9 mouse cellular contexts compared by ENCODE assay signal in genomic region chr11:105123986-105124385, GRCm38 (mm10). TPM values are rescaled to one million over a fixed set of nuclear protein-coding genes. Genes with fewer than 3 reads are reported as not detected.
DNase-seq lines count a peak whose midpoint lies in the region; ATAC-seq lines count a peak whose summit lies in the region.
"Had no signal": no experiment of that assay in that cellular context is flagged by ENCODE, and none has a peak within 500 bp of the region (broad histone marks: within the 10 kb centered on the region; RNA-seq: fewer than 3 reads in every experiment).

No protein-coding gene starts in this region.

- intact Hi-C loops in left cerebral cortex, postnatal 4 days (cut with DNase I) = loop anchor here (5.0 kb wide), 2 partner anchors 352 to 532 kb away; no protein-coding TSS in a partner anchor
- intact Hi-C loops in left cerebral cortex, postnatal 36 days (cut with DNase I) = loop anchor here (5.0 kb wide), 2 partner anchors 357 to 532 kb away; no protein-coding TSS in a partner anchor

- WGBS in embryonic facial prominence, embryonic 14.5 days = 3% methylated on average over 9 of the region's 9 CpGs
- WGBS in lung, embryonic 16.5 days = 3% methylated on average over 9 of the region's 9 CpGs

- H3K9ac ChIP-seq in embryonic facial prominence, embryonic 14.5 days (ENCODE audit: low read depth, low read length) = no peak overlapping the region
- no peak overlapping the region for H3K9ac ChIP-seq in lung, embryonic 16.5 days (ENCODE audit: low read length)

- no peaks in the 10 kb centered on the region for H3K9me3 ChIP-seq in embryonic facial prominence, embryonic 14.5 days (ENCODE audit: control insufficient read depth, low read length)
- 0 out of 2 replicates have a peak, but pooled peaks cover 2% of the 10 kb centered on the region for H3K9me3 ChIP-seq in lung, embryonic 16.5 days (ENCODE audit: control insufficient read depth, low read length)

- H3K4me3 ChIP-seq in embryonic facial prominence, embryonic 14.5 days (ENCODE audit: low read depth, low read length) = no peak overlapping the region
- H3K4me3 ChIP-seq in lung, embryonic 16.5 days (ENCODE audit: low read length) = no peak overlapping the region

- peaks cover 11% of the 10 kb centered on the region for H3K4me1 ChIP-seq in embryonic facial prominence, embryonic 14.5 days (ENCODE audit: control insufficient read depth, insufficient read depth, low read length)
- H3K4me1 ChIP-seq in lung, embryonic 16.5 days (replicated peaks; ENCODE audit: control insufficient read depth, insufficient read depth, low read length) = peaks cover 9% of the 10 kb centered on the region

- no peak for ATAC-seq in embryonic facial prominence, embryonic 14.5 days (ENCODE audit: low read depth)
- ATAC-seq in lung, embryonic 16.5 days (ENCODE audit: low read depth) = peak; percentile 64

- DNase-seq in left cerebral cortex, postnatal 4 days = peak; percentile 62
- no peak for DNase-seq in left cerebral cortex, postnatal 36 days (ENCODE audit: low spot score in 2 of 2)
- DNase-seq in T-cell, adult 2 months (ENCODE audit: low spot score) = peak; percentile 26
- peak; percentile 68 for DNase-seq in embryonic facial prominence, embryonic 14.5 days (ENCODE audit: low spot score)
- peak; percentile 85 for DNase-seq in kidney, adult 8-10 months
- DNase-seq in spleen, adult 12 weeks (ENCODE audit: low spot score) = peak; percentile 17
- no peak for DNase-seq in left cerebral cortex, adult 8-10 months (ENCODE audit: low spot score in 2 of 2)

- 0 out of 2 replicates have a peak, but pooled peaks cover 4% of the 10 kb centered on the region for H3K36me3 ChIP-seq in embryonic facial prominence, embryonic 14.5 days (ENCODE audit: control insufficient read depth, insufficient read depth, low read length)
- H3K36me3 ChIP-seq in lung, embryonic 16.5 days (ENCODE audit: control insufficient read depth, insufficient read depth, low read length) = no peaks in the 10 kb centered on the region

- no peaks in the 10 kb centered on the region for H3K27me3 ChIP-seq in embryonic facial prominence, embryonic 14.5 days (replicated peaks; ENCODE audit: control insufficient read depth, insufficient read depth, low read length)
- no peaks in the 10 kb centered on the region for H3K27me3 ChIP-seq in lung, embryonic 16.5 days (ENCODE audit: control insufficient read depth, insufficient read depth, low read depth, low read length)

- H3K4me2 ChIP-seq in embryonic facial prominence, embryonic 14.5 days (ENCODE audit: low read depth, low read length) = no peak overlapping the region
- no peak overlapping the region for H3K4me2 ChIP-seq in lung, embryonic 16.5 days (ENCODE audit: low read depth, low read length)

- H3K27ac ChIP-seq in embryonic facial prominence, embryonic 14.5 days (replicated peaks; ENCODE audit: low read depth, low read length) = no peak overlapping the region
- H3K27ac ChIP-seq in lung, embryonic 16.5 days (ENCODE audit: low read length) = no peak overlapping the region

RNA-seq across cellular contexts. Expression of gene Mettl2, which starts 2.2 kb away (rescaled TPM):
- total RNA-seq in left cerebral cortex, postnatal 4 days (2021) = 10 to 100 TPM; 25.5 to 25.9 TPM
- 10 to 100 TPM; 17.2 to 17.8 TPM for total RNA-seq in left cerebral cortex, postnatal 36 days (2021)
- 25.5 and 33.5 TPM in 2 replicates for polyA plus RNA-seq in embryonic facial prominence, embryonic 14.5 days (2014; fragmentation: Nextera tagmentation; extraction: Ambion mirVana)
- polyA plus RNA-seq in lung, embryonic 16.5 days (2015; fragmentation: Nextera tagmentation; extraction: Ambion mirVana) = 32.9 and 33.0 TPM in 2 replicates
- 10 to 100 TPM; 16.1 to 20.9 (median 18.3) TPM for total RNA-seq in left cerebral cortex, adult 8-10 months (2022)

RNA-seq across cellular contexts. Expression of gene Gm10842, which starts 22.7 kb away (rescaled TPM):
- not detected for total RNA-seq in left cerebral cortex, postnatal 4 days (2021)
- total RNA-seq in left cerebral cortex, postnatal 36 days (2021) = not detected
- not detected in 2 replicates for polyA plus RNA-seq in embryonic facial prominence, embryonic 14.5 days (2014; fragmentation: Nextera tagmentation; extraction: Ambion mirVana)
- not detected in 2 replicates for polyA plus RNA-seq in lung, embryonic 16.5 days (2015; fragmentation: Nextera tagmentation; extraction: Ambion mirVana)
- total RNA-seq in left cerebral cortex, adult 8-10 months (2022) = not detected
- polyA plus RNA-seq: heart, embryonic 14.5 days had no signal

RNA-seq across cellular contexts. Expression of gene Tlk2, which starts 54.6 kb away (rescaled TPM):
- 10 to 100 TPM; 60.6 to 62.6 TPM for total RNA-seq in left cerebral cortex, postnatal 4 days (2021)
- 10 to 100 TPM; 52.8 to 67.7 TPM for total RNA-seq in left cerebral cortex, postnatal 36 days (2021)
- 26.3 and 30.4 TPM in 2 replicates for polyA plus RNA-seq in embryonic facial prominence, embryonic 14.5 days (2014; fragmentation: Nextera tagmentation; extraction: Ambion mirVana)
- polyA plus RNA-seq in lung, embryonic 16.5 days (2015; fragmentation: Nextera tagmentation; extraction: Ambion mirVana) = 11.6 and 12.7 TPM in 2 replicates
- 10 to 100 TPM; 50.9 to 60.5 (median 59.1) TPM for total RNA-seq in left cerebral cortex, adult 8-10 months (2022)

Comparison
In these comparisons a context has a peak if more than half of its experiments do, and no peak if none do; other contexts are left out.
1. DNase-seq: peak in left cerebral cortex, postnatal 4 days (single experiment), T-cell, adult 2 months (single experiment), embryonic facial prominence, embryonic 14.5 days (single experiment), kidney, adult 8-10 months (2 of 2) and spleen, adult 12 weeks (single experiment); none in left cerebral cortex, postnatal 36 days (0 of 2) and left cerebral cortex, adult 8-10 months (0 of 2).